Mouse (Mus musculus) bone marrow, adult 2 months (tissue): ENCODE results near the gene Sycp2l.

Source experiments
- CTCF ChIP-seq: fragments of 200-500 bp; IDR thresholded peaks from 2 replicates; pipeline ENCODE4 v1.5.1; 2011; ENCODE audit warnings: low read length, control low read depth; ENCODE audit not compliant: control insufficient read depth, insufficient read depth
- POLR2A ChIP-seq: fragments of 200-500 bp; IDR thresholded peaks from 2 replicates; pipeline ENCODE4 v1.6.1; 2011; ENCODE audit warnings: low read depth, mild to moderate bottlenecking, control low read depth, low read length, borderline replicate concordance; ENCODE audit not compliant: control insufficient read depth

- TF ChIP-seq CTCF (no peak), POLR2A (no peak)
Measured at GRCm38 (mm10) chr13:41085140-41085539, 29.0 kb upstream of the Sycp2l start.
